Mouse (Mus musculus): ENCODE measurements around the gene Tmem35b. TPM values are rescaled to one million over a fixed set of nuclear protein-coding genes. Genes with fewer than 3 reads are reported as not detected.
A peak's percentile ranks its signal among the peaks of the same experiment; 100 is the strongest.

The Tmem35b gene
- polyA plus RNA-seq, 1 experiment from 2014 or later: 28.7 TPM

GRCm38 (mm10) chr4:127110570-127110969 lies 12.9 kb upstream of the Tmem35b start:
- Histone ChIP-seq H3K9ac (replicated peaks; ENCODE audit: low read length) (no peak overlapping the region), H3K27ac (ENCODE audit: low read length) (no peak overlapping the region), H3K36me3 (ENCODE audit: insufficient read depth, low read length) (peaks cover 10% of the 10 kb centered on the region; the same call in 1 of the 2 replicates), H3K4me1 (ENCODE audit: insufficient read depth, low read length) (no peaks in the 10 kb centered on the region), H3K4me2 (replicated peaks; ENCODE audit: low read depth, low read length) (no peak overlapping the region), H3K27me3 (ENCODE audit: insufficient read depth, low read length) (no peaks in the 10 kb centered on the region), H3K9me3 (ENCODE audit: low read length) (no peaks in the 10 kb centered on the region), H3K4me3 (ENCODE audit: low read length) (no peak overlapping the region)
- 72% methylated on average over 4 of the region's 4 CpGs for WGBS
- ATAC-seq (ENCODE audit: low FRiP score, low TSS enrichment): no peak

- peaks cover 8% of the 10 kb centered on the region for H3K4me1 ChIP-seq (ENCODE audit: insufficient read depth, low read length)
- no peak overlapping the region for H3K27ac ChIP-seq (ENCODE audit: low read length)
- no peaks in the 10 kb centered on the region for H3K27me3 ChIP-seq (ENCODE audit: insufficient read depth, low read length)
- ATAC-seq (ENCODE audit: low FRiP score, low TSS enrichment): no peak
- no peaks in the 10 kb centered on the region for H3K9me3 ChIP-seq (ENCODE audit: low read length)
- H3K9ac ChIP-seq (replicated peaks; ENCODE audit: low read length): no peak overlapping the region
- no peak overlapping the region for H3K4me3 ChIP-seq (ENCODE audit: low read length)
- 0 out of 2 replicates have a peak, but pooled peaks cover 2% of the 10 kb centered on the region for H3K36me3 ChIP-seq (ENCODE audit: insufficient read depth, low read length)
- H3K4me2 ChIP-seq (replicated peaks; ENCODE audit: low read depth, low read length): no peak overlapping the region
- 88% methylated on average over 1 of the region's 1 CpGs for WGBS
Observed at GRCm38 (mm10) chr4:127124331-127124730, 840 bp downstream of the Tmem35b start.

- peak overlapping the region; percentile 78 for H3K9ac ChIP-seq (replicated peaks; ENCODE audit: low read length)
- 0% methylated on average over 35 of the region's 35 CpGs for WGBS
- H3K4me3 ChIP-seq (ENCODE audit: low read length): peak overlapping the region; percentile 80
- H3K27me3 ChIP-seq (ENCODE audit: insufficient read depth, low read length): no peaks in the 10 kb centered on the region
- H3K27ac ChIP-seq (ENCODE audit: low read length): 0 out of 2 replicates have a peak overlapping the region, but pooled peaks have one; percentile 48
- peak overlapping the region; percentile 90 for H3K4me2 ChIP-seq (replicated peaks; ENCODE audit: low read depth, low read length)
- 0 out of 2 replicates have a peak, but pooled peaks cover 2% of the 10 kb centered on the region for H3K36me3 ChIP-seq (ENCODE audit: insufficient read depth, low read length)
- peaks cover 8% of the 10 kb centered on the region for H3K4me1 ChIP-seq (ENCODE audit: insufficient read depth, low read length)
- H3K9me3 ChIP-seq (ENCODE audit: low read length): no peaks in the 10 kb centered on the region
- ATAC-seq (ENCODE audit: low FRiP score, low TSS enrichment): peak; percentile 99
Observed at GRCm38 (mm10) chr4:127125834-127126463, 2.5 kb downstream of the Tmem35b start.

- H3K9ac ChIP-seq (replicated peaks; ENCODE audit: low read length): no peak overlapping the region
- 47% methylated on average over 1 of the region's 1 CpGs for whole genome bisulfite sequencing
- no peak overlapping the region for H3K4me2 ChIP-seq (replicated peaks; ENCODE audit: low read depth, low read length)
- no peak overlapping the region for H3K27ac ChIP-seq (ENCODE audit: low read length)
- no peak overlapping the region for H3K4me3 ChIP-seq (ENCODE audit: low read length)
- H3K9me3 ChIP-seq (ENCODE audit: low read length): no peaks in the 10 kb centered on the region
- H3K4me1 ChIP-seq (ENCODE audit: insufficient read depth, low read length): no peaks in the 10 kb centered on the region
- ATAC-seq (ENCODE audit: low FRiP score, low TSS enrichment): no peak
- no peaks in the 10 kb centered on the region for H3K36me3 ChIP-seq (ENCODE audit: insufficient read depth, low read length)
- H3K27me3 ChIP-seq (ENCODE audit: insufficient read depth, low read length): no peaks in the 10 kb centered on the region
Observed at GRCm38 (mm10) chr4:127134687-127135086, 11.2 kb downstream of the Tmem35b start.

GRCm38 (mm10) chr4:127137591-127137990 lies 14.1 kb downstream of the Tmem35b start:
- H3K4me1 ChIP-seq (ENCODE audit: insufficient read depth, low read length): no peaks in the 10 kb centered on the region
- no peaks in the 10 kb centered on the region for H3K36me3 ChIP-seq (ENCODE audit: insufficient read depth, low read length)
- H3K9ac ChIP-seq (replicated peaks; ENCODE audit: low read length): no peak overlapping the region
- no peaks in the 10 kb centered on the region for H3K9me3 ChIP-seq (ENCODE audit: low read length)
- no peak overlapping the region for H3K4me3 ChIP-seq (ENCODE audit: low read length)
- ATAC-seq (ENCODE audit: low FRiP score, low TSS enrichment): no peak
- no peaks in the 10 kb centered on the region for H3K27me3 ChIP-seq (ENCODE audit: insufficient read depth, low read length)
- 81% methylated on average over 5 of the region's 5 CpGs for WGBS
- no peak overlapping the region for H3K4me2 ChIP-seq (replicated peaks; ENCODE audit: low read depth, low read length)
- no peak overlapping the region for H3K27ac ChIP-seq (ENCODE audit: low read length)

- H3K4me1 ChIP-seq (ENCODE audit: insufficient read depth, low read length): no peaks in the 10 kb centered on the region
- no peak overlapping the region for H3K4me2 ChIP-seq (replicated peaks; ENCODE audit: low read depth, low read length)
- H3K27me3 ChIP-seq (ENCODE audit: insufficient read depth, low read length): no peaks in the 10 kb centered on the region
- H3K36me3 ChIP-seq (ENCODE audit: insufficient read depth, low read length): no peaks in the 10 kb centered on the region
- ATAC-seq (ENCODE audit: low FRiP score, low TSS enrichment): no peak
- H3K9me3 ChIP-seq (ENCODE audit: low read length): no peaks in the 10 kb centered on the region
- H3K4me3 ChIP-seq (ENCODE audit: low read length): no peak overlapping the region
- H3K27ac ChIP-seq (ENCODE audit: low read length): no peak overlapping the region
- WGBS: 67% methylated on average over 6 of the region's 6 CpGs
- H3K9ac ChIP-seq (replicated peaks; ENCODE audit: low read length): no peak overlapping the region
Observed at GRCm38 (mm10) chr4:127138486-127138885, 15.0 kb downstream of the Tmem35b start.

GRCm38 (mm10) chr4:127150031-127150430 lies 26.5 kb downstream of the Tmem35b start:
- H3K4me3 ChIP-seq (ENCODE audit: low read length): no peak overlapping the region
- H3K9me3 ChIP-seq (ENCODE audit: low read length): no peaks in the 10 kb centered on the region
- no peak overlapping the region for H3K27ac ChIP-seq (ENCODE audit: low read length)
- H3K4me2 ChIP-seq (replicated peaks; ENCODE audit: low read depth, low read length): no peak overlapping the region
- WGBS: 74% methylated on average over 13 of the region's 13 CpGs
- no peaks in the 10 kb centered on the region for H3K27me3 ChIP-seq (ENCODE audit: insufficient read depth, low read length)
- no peaks in the 10 kb centered on the region for H3K4me1 ChIP-seq (ENCODE audit: insufficient read depth, low read length)
- no peaks in the 10 kb centered on the region for H3K36me3 ChIP-seq (ENCODE audit: insufficient read depth, low read length)
- H3K9ac ChIP-seq (replicated peaks; ENCODE audit: low read length): no peak overlapping the region
- ATAC-seq (ENCODE audit: low FRiP score, low TSS enrichment): no peak

DNA sequence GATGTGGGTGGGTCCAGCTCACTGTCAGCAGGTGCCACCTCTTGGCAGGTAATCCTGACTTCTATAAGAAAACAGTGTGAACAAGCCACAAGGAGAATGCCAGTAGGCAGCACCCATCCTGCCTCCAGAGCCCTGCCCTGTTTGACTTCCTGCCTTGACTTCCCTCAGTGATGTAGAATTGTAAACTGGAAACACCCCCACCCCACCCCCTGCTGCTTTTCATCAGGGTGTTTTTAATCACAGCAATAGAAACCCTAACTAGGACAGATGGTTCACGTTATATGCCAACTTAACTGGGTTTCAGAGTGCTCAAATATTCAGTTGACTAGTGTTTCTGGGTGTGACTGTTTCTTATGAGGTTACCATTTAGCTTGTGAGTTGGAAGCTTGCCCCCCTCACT lies 29.9 kb downstream of the Tmem35b start:
- ATAC-seq (ENCODE audit: low FRiP score, low TSS enrichment): no peak
- Histone ChIP-seq H3K9me3 (ENCODE audit: low read length) (no peaks in the 10 kb centered on the region), H3K4me3 (ENCODE audit: low read length) (no peak overlapping the region), H3K36me3 (ENCODE audit: insufficient read depth, low read length) (no peaks in the 10 kb centered on the region), H3K27me3 (ENCODE audit: insufficient read depth, low read length) (no peaks in the 10 kb centered on the region), H3K4me1 (ENCODE audit: insufficient read depth, low read length) (no peaks in the 10 kb centered on the region), H3K4me2 (replicated peaks; ENCODE audit: low read depth, low read length) (no peak overlapping the region), H3K27ac (ENCODE audit: low read length) (no peak overlapping the region), H3K9ac (replicated peaks; ENCODE audit: low read length) (no peak overlapping the region)
- WGBS: 47% methylated on average over 1 of the region's 1 CpGs

DNA sequence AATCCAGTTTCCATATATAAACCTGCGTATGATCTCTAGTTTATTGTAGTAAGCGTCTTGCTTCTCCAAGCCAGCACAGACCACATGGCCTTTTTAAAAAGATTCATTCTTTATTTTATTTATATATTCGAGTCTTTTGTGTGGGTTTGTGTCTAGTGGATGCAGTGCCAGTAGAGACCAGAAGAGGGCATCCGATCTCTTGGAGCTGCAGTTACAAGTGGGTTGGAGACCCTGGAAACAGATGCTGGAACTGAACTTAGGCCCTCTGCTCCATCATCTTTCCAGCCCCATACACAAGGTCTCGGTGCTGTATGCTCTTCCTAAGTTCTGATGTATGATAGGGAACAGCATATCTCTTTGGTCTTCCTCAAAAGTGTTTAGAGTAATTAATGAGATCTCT lies 32.3 kb downstream of the Tmem35b start:
- Histone ChIP-seq H3K4me3 (ENCODE audit: low read length) (no peak overlapping the region), H3K27ac (ENCODE audit: low read length) (no peak overlapping the region), H3K9me3 (ENCODE audit: low read length) (no peaks in the 10 kb centered on the region), H3K36me3 (ENCODE audit: insufficient read depth, low read length) (no peaks in the 10 kb centered on the region), H3K4me1 (ENCODE audit: insufficient read depth, low read length) (no peaks in the 10 kb centered on the region), H3K27me3 (ENCODE audit: insufficient read depth, low read length) (no peaks in the 10 kb centered on the region), H3K9ac (replicated peaks; ENCODE audit: low read length) (no peak overlapping the region), H3K4me2 (replicated peaks; ENCODE audit: low read depth, low read length) (no peak overlapping the region)
- ATAC-seq (ENCODE audit: low FRiP score, low TSS enrichment): no peak
- WGBS: 63% methylated on average over 5 of the region's 5 CpGs

- WGBS: 85% methylated on average over 4 of the region's 4 CpGs
- H3K4me3 ChIP-seq (ENCODE audit: low read length): no peak overlapping the region
- no peak overlapping the region for H3K27ac ChIP-seq (ENCODE audit: low read length)
- no peak overlapping the region for H3K4me2 ChIP-seq (replicated peaks; ENCODE audit: low read depth, low read length)
- H3K4me1 ChIP-seq (ENCODE audit: insufficient read depth, low read length): no peaks in the 10 kb centered on the region
- H3K36me3 ChIP-seq (ENCODE audit: insufficient read depth, low read length): no peaks in the 10 kb centered on the region
- H3K9me3 ChIP-seq (ENCODE audit: low read length): no peaks in the 10 kb centered on the region
- no peak overlapping the region for H3K9ac ChIP-seq (replicated peaks; ENCODE audit: low read length)
- no peak for ATAC-seq (ENCODE audit: low FRiP score, low TSS enrichment)
- no peaks in the 10 kb centered on the region for H3K27me3 ChIP-seq (ENCODE audit: insufficient read depth, low read length)
Observed at GRCm38 (mm10) chr4:127157746-127158145, 34.3 kb downstream of the Tmem35b start.

Data from kidney, embryonic 16.5 days (tissue).